Mouse (Mus musculus): ENCODE data around the gene Klkb1.
"Not testable (repeated sequence)": the region's sequence is repeated elsewhere in the genome, so short reads cannot be mapped to it uniquely, and the experiment has no call there.

The Klkb1 gene

DNA sequence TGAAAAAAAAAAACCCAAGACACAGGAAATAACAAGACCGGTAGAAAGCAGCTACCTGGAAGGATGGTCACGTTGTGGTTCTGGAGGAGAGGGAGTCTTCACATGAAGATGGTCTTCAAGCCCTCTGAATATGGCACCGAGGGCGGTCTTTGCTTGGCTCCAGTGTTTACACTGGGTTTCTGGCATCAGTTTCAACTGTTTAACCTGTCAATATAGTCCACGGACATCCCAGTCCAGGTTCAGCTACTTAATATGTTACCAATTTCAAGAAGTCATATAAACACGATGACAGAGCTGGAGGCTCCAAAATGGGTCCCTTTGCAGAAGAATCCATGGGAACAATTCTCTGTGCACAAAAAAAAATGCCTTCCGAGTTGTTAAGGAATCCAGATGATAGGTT, at the start of gene Klkb1:
Gene Klkb1 (minus strand): TSS at position 173 of the 400 bp plus-strand sequence.
- DNase-seq (ENCODE audit: extremely low spot score, low spot score) = no peak

DNA sequence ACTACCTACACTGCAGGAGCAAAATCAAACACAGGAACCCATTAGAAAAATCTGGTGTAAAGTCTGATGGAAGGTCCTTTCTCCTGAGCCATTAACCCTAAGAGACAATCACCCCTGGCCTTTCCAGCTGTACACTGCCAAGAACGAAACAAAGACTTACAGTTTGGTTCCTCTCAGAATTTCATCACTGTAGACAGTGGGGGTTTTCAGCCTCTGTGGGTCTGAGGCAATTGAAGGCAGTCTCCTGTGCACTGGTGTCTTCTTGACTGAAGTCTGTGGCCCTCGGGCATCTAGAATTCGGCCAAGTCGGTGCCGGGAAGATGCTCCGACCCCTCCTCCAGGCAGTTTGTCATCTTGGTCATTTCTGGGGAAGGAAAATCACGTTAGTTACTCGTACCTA, 49.6 kb upstream of the Klkb1 start:
- DNase-seq (ENCODE audit: extremely low spot score, low spot score) = no peak

DNA sequence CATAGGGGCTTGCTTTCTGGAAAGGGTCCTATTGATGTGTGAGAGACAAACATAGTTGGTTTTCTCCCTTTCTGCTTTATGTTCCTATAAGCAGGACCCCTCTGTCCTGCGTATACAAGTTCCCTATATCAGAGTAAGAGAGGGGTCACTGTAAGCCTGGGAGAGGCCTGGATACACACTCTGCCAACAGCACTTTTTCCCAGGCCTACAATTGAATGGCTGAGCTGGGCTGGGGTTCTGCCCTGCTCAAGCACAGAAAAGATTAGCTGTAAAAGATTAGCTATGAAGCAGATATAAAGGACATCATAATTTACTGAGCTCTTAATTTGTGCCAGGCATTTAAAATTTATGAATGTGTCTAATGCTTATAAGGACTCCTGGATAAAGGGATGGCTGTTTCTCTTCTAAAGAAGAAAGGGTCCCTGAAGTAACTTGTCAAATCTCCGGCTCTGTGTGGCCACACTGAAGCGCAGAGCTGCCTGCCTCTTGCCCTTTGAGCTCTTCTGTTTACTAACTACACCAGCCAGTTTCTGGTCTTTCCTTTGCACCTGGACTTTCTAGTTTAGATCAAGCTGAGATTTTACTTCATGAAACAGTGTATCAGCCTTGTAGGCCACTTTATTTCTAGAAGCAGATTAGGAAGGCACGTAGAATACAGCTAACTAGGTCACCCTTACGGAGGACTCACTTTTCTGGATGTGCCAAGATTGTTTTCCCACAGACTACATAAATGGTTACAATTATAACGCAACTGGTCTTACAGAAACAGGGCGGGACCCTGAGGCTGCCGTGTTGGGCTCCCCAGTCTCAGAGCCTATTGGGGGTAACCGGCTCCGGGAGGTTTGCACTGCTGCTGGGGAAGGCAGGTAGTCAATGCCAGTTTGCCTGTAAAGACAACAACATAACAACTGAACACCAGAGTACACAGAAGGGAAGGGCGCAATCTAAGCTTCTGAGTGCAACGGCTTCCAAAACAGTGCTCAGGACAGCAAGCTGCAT, 47.3 kb upstream of the Klkb1 start:
- DNase-seq (ENCODE audit: extremely low spot score, low spot score) = no peak

DNA sequence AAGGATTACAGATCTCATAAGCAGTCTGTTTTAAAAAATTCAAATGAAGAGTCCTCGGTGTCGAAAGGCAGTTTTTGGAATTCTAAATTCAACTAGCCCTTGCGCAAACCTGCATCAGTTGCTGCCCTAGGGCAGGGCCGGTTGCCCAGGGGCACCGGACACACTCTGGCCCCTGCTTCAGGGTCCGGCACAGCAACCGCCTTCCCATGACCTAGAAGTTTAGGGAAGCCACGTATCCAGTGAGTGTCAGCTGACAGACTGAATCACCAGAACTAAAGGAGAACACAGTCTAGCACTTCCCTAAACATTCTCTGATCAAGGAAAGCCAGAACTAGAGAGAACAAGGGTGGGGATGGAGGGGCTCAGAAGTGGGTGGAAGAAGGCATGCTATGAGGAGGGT, 38.8 kb upstream of the Klkb1 start:
- DNase-seq (ENCODE audit: extremely low spot score, low spot score) = peak; percentile 17

DNA sequence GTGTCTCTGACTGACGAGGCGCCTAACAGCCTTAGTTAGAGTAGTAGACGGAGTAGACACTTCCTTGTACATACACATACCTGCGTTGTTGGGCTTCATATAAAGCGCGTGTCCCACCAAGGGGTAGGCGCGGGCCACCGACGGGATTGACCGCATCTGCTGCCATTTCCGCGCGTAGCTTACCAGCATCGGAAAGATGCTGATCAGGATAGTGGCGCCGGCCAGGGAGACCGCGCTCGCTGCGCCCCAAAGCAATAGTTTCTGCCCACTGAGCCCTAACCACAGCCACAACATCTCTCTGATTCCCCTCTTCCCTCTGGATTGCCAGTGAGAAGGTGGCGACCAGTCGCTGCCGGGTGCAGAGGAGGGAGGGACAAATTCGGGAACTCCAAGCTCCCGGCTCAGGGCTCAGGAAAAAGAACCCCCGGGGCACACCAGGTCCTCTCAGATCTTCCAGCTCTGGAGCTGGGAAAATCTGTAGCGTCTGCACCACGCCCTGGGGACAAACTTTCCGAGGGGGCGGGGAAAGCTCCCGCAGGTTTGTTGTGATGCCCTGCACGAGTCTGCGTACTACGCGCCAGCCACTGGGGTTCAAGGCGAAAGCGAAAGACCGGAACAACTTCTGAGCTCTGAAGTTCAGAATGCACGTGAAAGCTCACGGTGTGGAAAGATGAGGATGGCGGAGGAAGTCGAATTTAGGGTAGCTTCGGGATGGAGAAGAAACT, 38.2 kb upstream of the Klkb1 start, which contains the start of gene Cyp4v3:
Gene Cyp4v3 (minus strand): TSS at position 532 of the 725 bp plus-strand sequence.
- DNase-seq (ENCODE audit: extremely low spot score, low spot score) = peak; percentile 55

GRCm38 (mm10) chr8:45330856-45331255, 36.2 kb upstream of the Klkb1 start:
- DNase-seq (ENCODE audit: extremely low spot score, low spot score) = no peak

DNA sequence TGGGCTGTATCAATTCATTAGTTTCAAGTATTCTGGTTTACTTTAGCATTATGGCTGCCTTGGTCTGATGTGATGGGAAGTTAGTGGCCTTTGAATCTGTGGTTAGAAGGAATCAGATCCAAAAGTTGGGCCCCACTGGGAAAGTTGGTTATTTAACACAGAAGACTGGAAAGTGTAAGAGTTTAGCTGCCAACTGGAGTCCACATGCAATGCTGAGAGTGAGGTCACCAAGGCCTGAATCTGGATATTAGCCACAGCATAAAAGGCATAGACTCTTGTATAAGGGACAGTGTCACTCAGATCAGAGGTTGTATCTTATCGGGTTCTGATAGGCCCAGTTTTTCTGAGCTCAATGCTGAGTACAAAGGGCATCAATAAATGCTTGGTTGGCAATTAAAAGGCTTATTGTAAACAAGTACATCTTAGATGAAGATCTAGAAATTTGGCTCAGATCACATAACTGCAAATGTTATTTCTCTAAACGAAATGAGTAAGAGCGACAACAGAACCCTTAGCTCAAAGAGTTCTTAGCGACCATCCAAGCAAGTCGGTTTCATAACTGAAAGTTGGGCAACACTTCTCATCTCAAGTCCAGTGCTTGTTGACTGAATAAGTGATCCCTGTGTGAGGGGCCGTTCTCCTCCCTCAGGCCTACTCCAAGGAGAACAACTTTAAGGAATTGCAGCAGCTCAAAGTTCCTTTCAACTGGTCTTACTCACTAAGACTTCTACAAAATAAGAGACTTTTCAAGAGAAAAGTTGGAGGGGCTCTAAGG, 34.7 kb upstream of the Klkb1 start:
- DNase-seq (ENCODE audit: extremely low spot score, low spot score) = no peak

GRCm38 (mm10) chr8:45327076-45327475, 32.4 kb upstream of the Klkb1 start:
- DNase-seq (ENCODE audit: extremely low spot score, low spot score) = not testable (repeated sequence)

- DNase-seq (ENCODE audit: extremely low spot score, low spot score) = no peak
Measured at GRCm38 (mm10) chr8:45324151-45324550, 29.5 kb upstream of the Klkb1 start.

- DNase-seq (ENCODE audit: extremely low spot score, low spot score) = no peak
Measured at GRCm38 (mm10) chr8:45321365-45321764, 26.7 kb upstream of the Klkb1 start.

DNA sequence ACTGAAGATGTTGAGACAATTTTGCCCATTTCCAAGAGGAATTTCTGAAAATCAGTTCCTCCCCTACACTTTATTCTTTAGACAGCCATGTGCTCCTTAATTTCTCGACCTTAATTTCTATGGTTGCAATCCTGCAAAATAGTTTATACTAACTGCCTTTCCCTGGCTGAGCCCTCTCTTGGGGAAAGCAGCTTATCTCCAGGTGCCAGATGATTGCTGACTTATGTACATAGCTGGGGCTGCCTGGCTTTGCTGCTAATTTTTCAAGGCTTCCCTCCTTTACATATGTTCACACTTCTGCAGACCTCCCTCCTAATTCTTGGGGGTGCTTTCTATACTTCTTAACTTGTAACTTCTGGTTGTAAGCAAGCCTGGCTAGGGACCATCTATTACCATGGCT, 26.3 kb upstream of the Klkb1 start:
- DNase-seq (ENCODE audit: extremely low spot score, low spot score) = no peak

- no peak for DNase-seq (ENCODE audit: extremely low spot score, low spot score)
Measured at GRCm38 (mm10) chr8:45310967-45311366, 16.3 kb upstream of the Klkb1 start.

DNA sequence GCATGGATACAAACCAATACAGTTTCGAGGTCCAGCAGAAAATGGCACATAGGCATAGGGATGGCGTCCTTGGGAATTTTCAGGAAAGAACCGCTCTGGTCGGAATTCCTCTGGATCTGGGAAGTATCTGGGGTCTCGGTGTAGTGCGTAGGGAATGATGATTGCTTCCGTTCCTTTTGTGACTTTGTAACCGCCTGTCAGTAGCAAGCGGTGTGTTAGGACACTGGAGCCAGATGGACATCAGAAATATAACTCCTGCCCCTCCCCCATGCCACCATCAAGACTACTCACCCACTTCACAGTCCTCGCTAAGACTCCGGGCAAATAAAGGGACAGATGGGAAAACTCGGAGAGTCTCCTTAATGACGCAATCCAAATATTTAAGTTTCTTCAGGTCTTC, 13.7 kb upstream of the Klkb1 start, which contains the start of gene Gm45753:
Gene Gm45753 (minus strand): TSS at position 101 of the 400 bp plus-strand sequence.
- DNase-seq (ENCODE audit: extremely low spot score, low spot score) = no peak

GRCm38 (mm10) chr8:45305479-45305878, 10.8 kb upstream of the Klkb1 start:
- no peak for DNase-seq (ENCODE audit: extremely low spot score, low spot score)

DNA sequence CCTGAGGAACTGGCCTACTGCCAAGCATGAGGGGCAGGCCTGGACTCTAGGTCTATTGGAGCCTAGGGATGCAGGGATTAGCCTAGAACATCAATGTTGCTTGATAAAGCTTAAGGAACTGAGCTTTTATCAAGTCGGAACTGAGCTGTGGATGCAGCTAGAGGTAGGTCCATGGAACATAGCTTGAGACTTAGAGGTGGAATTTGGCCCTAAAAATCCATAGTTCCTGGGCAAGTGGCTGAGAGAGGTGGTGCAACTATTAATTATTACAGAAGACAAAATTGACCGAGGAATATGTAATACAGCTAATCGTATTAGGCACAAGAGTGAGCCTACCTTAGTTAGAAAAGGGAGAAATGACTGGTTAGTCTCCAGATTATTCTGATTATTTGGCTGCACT, 9.7 kb upstream of the Klkb1 start:
- DNase-seq (ENCODE audit: extremely low spot score, low spot score) = no peak

- DNase-seq (ENCODE audit: extremely low spot score, low spot score) = no peak
Measured at GRCm38 (mm10) chr8:45302390-45302789, 7.7 kb upstream of the Klkb1 start.

DNA sequence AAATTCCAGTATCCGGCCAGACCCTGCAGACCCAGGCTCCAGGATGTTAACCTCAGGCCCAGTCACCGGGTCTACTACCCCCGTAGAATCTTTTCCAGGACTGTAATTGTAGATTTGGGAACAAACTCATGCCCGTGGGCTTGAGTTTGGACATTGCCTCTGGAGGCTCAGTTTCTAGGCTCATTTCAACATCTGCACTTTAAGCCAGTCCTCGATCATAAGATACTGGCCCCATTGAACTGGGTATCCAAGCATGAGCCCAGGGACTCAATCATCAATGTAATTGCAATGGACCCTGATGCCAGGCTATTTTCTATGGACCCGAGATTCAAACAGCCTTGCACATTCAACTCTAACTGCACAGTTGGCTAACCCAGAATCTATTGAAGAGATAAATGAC, 617 bp upstream of the Klkb1 start:
- DNase-seq (ENCODE audit: extremely low spot score, low spot score) = no peak

GRCm38 (mm10) chr8:45291790-45292189, 2.9 kb downstream of the Klkb1 start:
- no peak for DNase-seq (ENCODE audit: extremely low spot score, low spot score)

DNA sequence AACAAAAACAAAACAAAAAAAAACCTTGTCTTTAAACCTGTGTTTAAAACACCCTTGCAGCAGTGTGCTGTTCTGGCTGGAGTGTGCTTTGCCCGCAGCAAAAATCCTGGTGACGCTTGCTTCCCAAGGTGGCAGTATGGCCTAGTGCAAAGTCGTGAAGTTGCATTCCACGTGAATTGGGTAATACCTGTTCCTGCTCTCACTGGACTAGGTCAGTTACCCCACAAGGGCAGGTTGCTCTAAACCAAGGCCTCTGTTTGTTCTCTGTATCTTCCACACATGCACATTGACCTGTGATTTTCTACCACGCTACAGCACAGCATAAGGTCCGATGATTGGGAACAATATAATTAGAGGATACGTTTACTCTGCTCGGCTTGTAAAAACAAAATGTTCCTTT, 13.0 kb downstream of the Klkb1 start:
- DNase-seq (ENCODE audit: extremely low spot score, low spot score) = no peak

DNA sequence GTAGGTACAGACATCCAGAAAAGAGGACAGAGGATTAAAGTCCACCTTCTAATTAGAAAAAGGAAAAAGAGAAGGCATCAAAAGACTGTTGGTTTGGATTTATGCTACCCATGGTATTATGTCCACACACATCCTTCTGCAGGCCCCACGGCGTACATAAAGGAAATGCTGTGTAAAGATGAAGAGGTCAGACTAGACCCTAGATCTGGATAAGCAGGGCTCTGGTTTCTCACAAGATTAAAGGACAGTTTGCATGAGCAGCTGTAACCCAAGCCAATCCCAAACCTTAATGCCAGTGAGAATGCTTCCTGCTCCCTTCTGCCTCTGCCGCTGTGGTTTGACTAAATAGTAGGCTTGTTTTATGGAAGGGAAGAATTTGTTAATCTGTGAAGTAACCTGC, 17.2 kb downstream of the Klkb1 start:
- DNase-seq (ENCODE audit: extremely low spot score, low spot score) = no peak

DNA sequence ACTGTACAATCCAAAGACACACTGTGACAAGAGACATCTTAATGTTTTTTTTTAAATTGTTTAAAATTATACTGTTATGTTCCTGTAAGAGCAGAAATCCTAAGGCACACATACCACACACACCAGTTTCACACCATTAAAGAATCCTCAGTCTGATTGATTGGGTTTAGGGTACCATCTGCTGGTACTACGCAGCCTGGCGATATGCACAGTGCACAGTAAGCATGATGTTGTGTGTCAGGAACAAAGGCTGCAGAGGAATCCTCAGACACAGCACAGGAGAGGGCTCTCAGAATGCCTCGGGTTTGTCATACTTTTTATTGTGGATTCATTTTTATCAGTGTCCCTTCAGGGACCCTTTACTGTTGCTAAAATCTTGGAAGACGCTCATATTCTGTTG, 20.3 kb downstream of the Klkb1 start:
- DNase-seq (ENCODE audit: extremely low spot score, low spot score) = no peak

Measured in neural tube, embryonic 10.5 days (tissue).